Mouse (Mus musculus) left cerebral cortex, adult 18-20 months (tissue): Measurements from ENCODE around the gene Olfm1. TPM values are rescaled to one million over a fixed set of nuclear protein-coding genes. Genes with fewer than 3 reads are reported as not detected.

Experiments used
- DNase-seq, 2 experiments: peaks; one replicate each; pipeline ENCODE4 v3.0.0; 2021 to 2022; ENCODE audit warnings: low spot score in 2 of 2, mixed read lengths in 1 of 2
- total RNA-seq, 2 experiments: library from RNA; stranded (reverse); gene quantifications; 2 replicates each; pipeline ENCODE4 v1.2.3; 2021

The Olfm1 gene
- total RNA-seq, 2 experiments from 2014 or later, result 1,494 to 1,506 TPM

GRCm38 (mm10) chr2:28201441-28201841 lies 8.6 kb downstream of the Olfm1 start:
- peak in 1 of 2 experiments; percentile 36 for DNase-seq

- DNase-seq, result peak; percentile 96 to 99
Measured at GRCm38 (mm10) chr2:28204167-28204566, 11.4 kb downstream of the Olfm1 start.

- DNase-seq, result no peak
Measured at GRCm38 (mm10) chr2:28204677-28205466, 12.1 kb downstream of the Olfm1 start.

GRCm38 (mm10) chr2:28205467-28205805 lies 12.6 kb downstream of the Olfm1 start:
- DNase-seq, result peak; percentile 94

- no peak for DNase-seq
Measured at GRCm38 (mm10) chr2:28205870-28206421, 13.2 kb downstream of the Olfm1 start.

- DNase-seq, result no peak
Measured at GRCm38 (mm10) chr2:28206472-28206871, 13.7 kb downstream of the Olfm1 start.

GRCm38 (mm10) chr2:28207200-28207750 lies 14.5 kb downstream of the Olfm1 start:
- no peak for DNase-seq

GRCm38 (mm10) chr2:28208130-28208745 lies 15.4 kb downstream of the Olfm1 start:
- DNase-seq, result no peak

GRCm38 (mm10) chr2:28209211-28209610 lies 16.4 kb downstream of the Olfm1 start:
- no peak for DNase-seq

GRCm38 (mm10) chr2:28209653-28210052 lies 16.9 kb downstream of the Olfm1 start:
- no peak for DNase-seq

GRCm38 (mm10) chr2:28210273-28210672 lies 17.5 kb downstream of the Olfm1 start:
- no peak for DNase-seq

- DNase-seq, result peak in 1 of 2 experiments; percentile 69
Measured at GRCm38 (mm10) chr2:28211531-28212281, 18.9 kb downstream of the Olfm1 start.

- no peak for DNase-seq
Measured at GRCm38 (mm10) chr2:28212911-28213310, 20.1 kb downstream of the Olfm1 start.

GRCm38 (mm10) chr2:28216211-28216775 lies 23.5 kb downstream of the Olfm1 start:
- DNase-seq, result no peak

- no peak for DNase-seq
Measured at GRCm38 (mm10) chr2:28217783-28218182, 25.0 kb downstream of the Olfm1 start.

- no peak for DNase-seq
Measured at GRCm38 (mm10) chr2:28218651-28219356, 26.0 kb downstream of the Olfm1 start.

GRCm38 (mm10) chr2:28219625-28220024 lies 26.8 kb downstream of the Olfm1 start:
- no peak for DNase-seq

- DNase-seq, result no peak
Measured at GRCm38 (mm10) chr2:28221803-28222202, 29.0 kb downstream of the Olfm1 start.

GRCm38 (mm10) chr2:28224819-28225218 lies 32.0 kb downstream of the Olfm1 start:
- no peak for DNase-seq

- peak; percentile 76 to 82 for DNase-seq
Measured at GRCm38 (mm10) chr2:28225906-28226305, 33.1 kb downstream of the Olfm1 start.
